Mouse (Mus musculus) CH12.LX (cell line): ENCODE measurements around the gene Tdpoz1. TPM values are rescaled to one million over a fixed set of nuclear protein-coding genes. Genes with fewer than 3 reads are reported as not detected.
"Not testable (repeated sequence)": the region's sequence is repeated elsewhere in the genome, so short reads cannot be mapped to it uniquely, and the experiment has no call there.

Source experiments
- DNase-seq: peaks from one replicate; pipeline ENCODE4 v3.0.0-alpha.2; 2013; ENCODE audit errors: extremely low read depth
- H3K27ac ChIP-seq: 2 replicates; pipeline ENCODE4 v1.5.1; 2012; ENCODE audit warnings: low read depth, mild to moderate bottlenecking, control low read depth, moderate library complexity; ENCODE audit not compliant: insufficient read depth
- H3K27me3 ChIP-seq: replicated peaks from 2 replicates; pipeline ENCODE3; 2012; ENCODE audit warnings: inconsistent platforms
- H3K36me3 ChIP-seq, 2 experiments: replicated peaks in 1 of 2; 2 replicates each; pipeline versions ENCODE3 to v1.6.1; 2012; ENCODE audit warnings: inconsistent platforms in 1 of 2, low read length in 1 of 2, mild to moderate bottlenecking in 1 of 2, mixed read lengths in 1 of 2, moderate library complexity in 1 of 2; ENCODE audit not compliant: control insufficient read depth in 1 of 2, insufficient read depth in 1 of 2
- H3K4me1 ChIP-seq, 2 experiments: 2 replicates each; pipeline ENCODE4 v1.6.1; 2012; ENCODE audit warnings: inconsistent platforms in 1 of 2, moderate library complexity in 1 of 2; ENCODE audit not compliant: insufficient read depth in 2 of 2, control insufficient read depth in 1 of 2
- H3K4me2 ChIP-seq: 2 replicates; pipeline ENCODE4 v1.6.1; 2012; ENCODE audit warnings: low read depth, mild to moderate bottlenecking, control low read depth; ENCODE audit not compliant: poor library complexity, insufficient read depth, severe bottlenecking
- H3K4me3 ChIP-seq, 3 experiments: fragments of 150-350 bp in 1 of 3; sonication (generic) in 1 of 3; replicated peaks in 1 of 3; 2 replicates each; pipeline versions ENCODE3 to v1.5.1; 2011 to 2012; ENCODE audit warnings: low read depth in 2 of 3, low read length in 2 of 3, mild to moderate bottlenecking in 2 of 3, moderate library complexity in 2 of 3, control low read depth in 1 of 3, improper control_type of control experiment in 1 of 3, inconsistent platforms in 1 of 3, mixed read lengths in 1 of 3; ENCODE audit not compliant: poor library complexity in 1 of 3
- H3K79me2 ChIP-seq: replicated peaks from 2 replicates; pipeline ENCODE4 v1.6.1; 2012; ENCODE audit warnings: mild to moderate bottlenecking, moderate library complexity; ENCODE audit not compliant: control insufficient read depth, poor library complexity, insufficient read depth, severe bottlenecking; ENCODE audit errors: extremely low read depth
- H3K9ac ChIP-seq: 2 replicates; pipeline ENCODE4 v1.6.1; 2012; ENCODE audit warnings: low read depth, mild to moderate bottlenecking, control low read depth, moderate library complexity; ENCODE audit not compliant: insufficient read depth
- H3K9me3 ChIP-seq: replicated peaks from 2 replicates; pipeline ENCODE3; 2012; ENCODE audit warnings: low read length, inconsistent platforms, mixed read lengths
- CHD2 ChIP-seq: IDR thresholded peaks from 2 replicates; pipeline ENCODE4 v1.6.1; 2011; ENCODE audit warnings: low read length, improper control_type of control experiment
- ELF1 ChIP-seq: IDR thresholded peaks from 2 replicates; pipeline ENCODE4 v1.6.1; 2014; ENCODE audit warnings: low read depth, mild to moderate bottlenecking, inconsistent platforms, low read length, improper control_type of control experiment
- ETS1 ChIP-seq: conservative IDR thresholded peaks from 2 replicates; pipeline ENCODE4 v1.6.1; 2012; ENCODE audit warnings: low read depth, mild to moderate bottlenecking, inconsistent platforms, low read length, improper control_type of control experiment, moderate library complexity
- HCFC1 ChIP-seq: IDR thresholded peaks from 2 replicates; pipeline ENCODE4 v1.6.1; 2012; ENCODE audit warnings: low read depth, mild to moderate bottlenecking, inconsistent platforms, low read length, improper control_type of control experiment
- JUN ChIP-seq: IDR thresholded peaks from 2 replicates; pipeline ENCODE4 v1.6.1; 2011; ENCODE audit warnings: low read depth, mild to moderate bottlenecking, low read length, improper control_type of control experiment, moderate library complexity; ENCODE audit not compliant: insufficient read depth
- KAT2A ChIP-seq: IDR thresholded peaks from 2 replicates; pipeline ENCODE4 v1.6.1; 2012; ENCODE audit warnings: low read length, improper control_type of control experiment, inconsistent platforms; ENCODE audit not compliant: insufficient replicate concordance
- MAX ChIP-seq: IDR thresholded peaks from 2 replicates; pipeline ENCODE4 v1.6.1; 2011; ENCODE audit warnings: low read length, improper control_type of control experiment
- MAZ ChIP-seq: IDR thresholded peaks from 2 replicates; pipeline ENCODE4 v1.6.1; 2012; ENCODE audit warnings: low read depth, mild to moderate bottlenecking, inconsistent platforms, low read length, improper control_type of control experiment, moderate library complexity
- NRF1 ChIP-seq: IDR thresholded peaks from 2 replicates; pipeline ENCODE4 v1.6.1; 2014; ENCODE audit warnings: low read depth, mild to moderate bottlenecking, inconsistent platforms, low read length, improper control_type of control experiment, moderate library complexity
- PAX5 ChIP-seq: IDR thresholded peaks from 2 replicates; pipeline ENCODE4 v1.6.1; 2012; ENCODE audit warnings: low read length, inconsistent platforms, mixed read lengths
- POLR2A ChIP-seq: IDR thresholded peaks from 2 replicates; pipeline ENCODE4 v1.6.1; 2011; ENCODE audit warnings: low read depth, mild to moderate bottlenecking, improper control_type of control experiment, low read length
- SIN3A ChIP-seq: IDR thresholded peaks from 2 replicates; pipeline ENCODE4 v1.6.1; 2012; ENCODE audit warnings: low read length, improper control_type of control experiment, inconsistent platforms
- TCF12 ChIP-seq: IDR thresholded peaks from 2 replicates; pipeline ENCODE4 v1.6.1; 2014; ENCODE audit warnings: low read depth, mild to moderate bottlenecking, inconsistent platforms, low read length, improper control_type of control experiment
- USF1 ChIP-seq: IDR thresholded peaks from 2 replicates; pipeline ENCODE4 v1.6.1; 2014; ENCODE audit warnings: low read depth, mild to moderate bottlenecking, inconsistent platforms, low read length, improper control_type of control experiment
- USF2 ChIP-seq: conservative IDR thresholded peaks from 2 replicates; pipeline ENCODE4 v1.6.1; 2011; ENCODE audit warnings: low read depth, low read length, improper control_type of control experiment
- dilution Hi-C: fragments of 300-500 bp; cut with MboI; formaldehyde crosslinking; loops from 2 replicates; pipeline ENCODE4 v1.14.3; 2020; ENCODE audit warnings: low sequenced_read_pairs; ENCODE audit not compliant: extremely low pct_unique_long_range_greater_than_20kb, extremely low pct_ligation_motif_present
- in situ Hi-C: fragments of 300-500 bp; cut with MboI; formaldehyde crosslinking; loops from 3 replicates; pipeline ENCODE4 v1.14.3; 2019; ENCODE audit warnings: low sequenced_read_pairs, low pct_ligation_motif_present, low pct_unique_long_range_greater_than_20kb, mixed read lengths
- polyA plus RNA-seq: library from polyadenylated mRNA; unstranded; fragments of >175 nt; gene quantifications from 2 replicates; pipeline ENCODE4 v1.2.1, GENCODE M21; 2012; ENCODE audit warnings: low read depth; ENCODE audit not compliant: insufficient read length
- total RNA-seq, 2 experiments: library from RNA; depleted of rRNA; stranded (reverse); fragments of 300-350 nt in 1 of 2; fragments of >200 nt in 1 of 2; gene quantifications; 2 replicates each; pipeline ENCODE4 v1.2.3; 2012 to 2014

The Tdpoz1 gene
- total and polyA plus RNA-seq, 3 experiments, result not detected

DNA sequence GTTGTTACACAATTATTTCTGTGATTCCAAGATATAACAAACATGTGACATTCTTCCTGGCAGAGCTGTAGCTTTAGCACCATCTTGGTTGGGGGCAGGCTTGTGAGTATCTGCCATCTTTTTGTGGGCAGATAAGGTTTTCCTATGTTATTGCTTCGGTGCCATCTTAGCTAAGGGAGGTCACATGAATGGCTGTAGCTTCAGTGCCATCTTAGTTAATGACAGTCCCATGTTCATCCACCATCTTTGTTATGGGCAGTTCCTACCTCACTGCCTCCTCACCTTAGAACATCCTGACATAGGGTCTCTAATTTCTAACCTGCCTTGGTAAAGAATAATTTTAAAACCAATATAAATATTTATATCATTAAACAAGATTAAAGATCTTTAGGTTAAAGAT lies 21.9 kb downstream of the Tdpoz1 start:
- Histone ChIP-seq H3K36me3 (no peaks in the 10 kb centered on the region), H3K4me2 (no peak overlapping the region), H3K9me3 (no peaks in the 10 kb centered on the region), H3K79me2 (no peaks in the 10 kb centered on the region), H3K27me3 (no peaks in the 10 kb centered on the region), H3K4me3 (no peak overlapping the region), H3K4me1 (no peaks in the 10 kb centered on the region), H3K9ac (no peak overlapping the region), H3K27ac (no peak overlapping the region)
- TF ChIP-seq HCFC1 (peak; percentile 60; the same call in 1 of the 2 replicates), USF2 (peak; percentile 23; the same call in 1 of the 2 replicates), NRF1 (peak; percentile 59), PAX5 (no peak), USF1 (peak; percentile 32; the same call in 1 of the 2 replicates)
- dilution Hi-C loops (no loop called here), in situ Hi-C loops (no loop called here)
- DNase-seq, result no peak

DNA sequence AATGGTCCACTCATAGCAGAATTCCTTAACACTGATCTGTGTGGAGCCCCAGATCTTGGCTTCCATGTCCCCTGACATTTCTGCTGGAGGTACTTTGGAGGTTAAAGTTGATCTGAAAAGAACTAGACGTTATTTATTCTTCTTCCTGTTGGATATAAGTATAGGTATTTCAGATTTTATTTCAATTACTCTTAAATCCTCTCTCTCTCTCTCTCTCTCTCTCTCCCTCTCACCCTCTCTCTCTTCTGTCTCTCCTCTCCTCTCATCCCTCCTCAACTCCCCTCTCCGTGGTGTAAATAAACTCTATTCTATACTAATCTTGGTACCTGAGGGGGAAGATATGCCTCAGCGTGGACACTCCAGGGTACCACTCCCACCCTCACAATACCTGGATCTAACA lies 23.5 kb downstream of the Tdpoz1 start, which contains the start of gene Tdpoz2:
TSS of gene Tdpoz2 (minus strand) at position 101 of the 400 bp plus-strand sequence.
- Histone ChIP-seq H3K4me3 (no peak within 1 kb of the TSS), H3K4me2 (no peak within 1 kb of the TSS), H3K27me3 (no peaks in the 10 kb centered on the region), H3K36me3 (no peaks in the 10 kb centered on the region), H3K4me1 (no peaks in the 10 kb centered on the region), H3K9me3 (no peaks in the 10 kb centered on the region), H3K9ac (no peak within 1 kb of the TSS), H3K27ac (no peak within 1 kb of the TSS), H3K79me2 (no peaks in the 10 kb centered on the region)
- no peak for DNase-seq
- TF ChIP-seq JUN (no peak), SIN3A (no peak), PAX5 (no peak), NRF1 (no peak), MAZ (no peak), MAX (no peak), POLR2A (no peak), ETS1 (no peak), TCF12 (no peak), KAT2A (no peak), CHD2 (no peak), ELF1 (no peak)
- dilution Hi-C loops (no loop called here), in situ Hi-C loops (no loop called here)

DNA sequence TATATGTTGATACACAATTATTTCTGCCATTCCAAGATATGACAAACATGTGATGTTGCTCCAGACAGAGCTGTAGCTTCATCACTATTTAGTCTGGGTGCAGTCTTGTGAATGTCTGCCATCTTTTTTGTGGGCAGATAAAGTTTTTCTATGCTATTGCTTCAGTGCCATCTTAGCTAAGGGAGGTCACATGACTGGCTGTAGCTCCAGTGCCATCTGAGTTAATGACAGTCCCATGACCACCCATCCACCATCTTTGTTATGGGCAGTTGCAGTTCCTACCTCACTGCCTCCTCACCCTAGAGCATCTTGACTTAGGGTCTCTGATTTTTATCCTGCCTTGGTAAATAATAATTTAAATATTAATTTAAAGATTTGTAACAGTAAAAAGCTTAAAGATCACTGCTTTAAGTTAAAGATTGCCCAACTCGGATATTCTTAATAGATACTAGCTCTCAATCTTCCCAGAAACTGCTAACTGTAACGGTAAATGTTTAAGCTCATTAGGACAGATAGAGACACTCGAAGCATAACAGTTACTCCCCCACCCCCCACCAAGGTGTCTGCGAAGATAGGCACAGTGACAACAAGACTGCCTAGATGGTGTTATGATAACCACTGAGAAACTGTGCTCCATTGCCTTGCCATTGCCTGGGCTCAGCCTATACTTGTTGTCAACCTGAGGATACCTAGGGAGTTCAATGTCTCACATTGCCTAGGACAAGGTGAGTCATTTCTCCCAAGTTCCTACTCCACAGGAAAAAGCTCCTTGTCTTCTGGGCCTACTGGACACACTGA lies 45.0 kb downstream of the Tdpoz1 start:
- H3K36me3 ChIP-seq, H3K79me2 ChIP-seq, DNase-seq, dilution Hi-C loops, H3K4me3 ChIP-seq, H3K27ac ChIP-seq, in situ Hi-C loops, H3K9ac ChIP-seq, H3K27me3 ChIP-seq, H3K4me1 ChIP-seq, H3K4me2 ChIP-seq, H3K9me3 ChIP-seq: not testable (repeated sequence)
